17 mouse cellular contexts compared by ENCODE assay signal in genomic region chr1:106465977-106466302, GRCm38 (mm10).
A peak's percentile ranks its signal among the peaks of the same experiment; 100 is the strongest.
DNase-seq lines count a peak whose midpoint lies in the region; ATAC-seq and TF ChIP-seq lines count a peak whose summit lies in the region.
"Had no signal": no experiment of that assay in that cellular context is flagged by ENCODE, and none has a peak within 500 bp of the region (broad histone marks: within the 10 kb centered on the region; RNA-seq: fewer than 3 reads in every experiment).

No protein-coding gene starts in this region.

- 37% methylated on average over 8 of the region's 8 CpGs for WGBS in hindbrain, embryonic 13.5 days
- 67% methylated on average over 8 of the region's 8 CpGs for WGBS in hindbrain, embryonic 10.5 days
- WGBS in midbrain, embryonic 15.5 days: 31% methylated on average over 8 of the region's 8 CpGs

- H3K4me1 ChIP-seq in hindbrain, embryonic 13.5 days (replicated peaks): peaks cover 13% of the 10 kb centered on the region
- 0 out of 2 replicates have a peak, but pooled peaks cover 10% of the 10 kb centered on the region for H3K4me1 ChIP-seq in hindbrain, embryonic 10.5 days (replicated peaks)
- peaks cover 41 to 47% of the 10 kb centered on the region in 2 experiments for H3K4me1 ChIP-seq in MEL (ENCODE audit: control insufficient read depth in 1 of 2, insufficient read depth in 2 of 2, low read length in 2 of 2)
- peaks cover 9% of the 10 kb centered on the region; the same call in 1 of the 2 replicates for H3K4me1 ChIP-seq in midbrain, embryonic 15.5 days
- H3K4me1 ChIP-seq: intestine, embryonic 15.5 days had no signal

- no peak for DNase-seq in hindbrain, embryonic 10.5 days (ENCODE audit: low spot score)
- DNase-seq in MEL (ENCODE audit: low read depth, low spot score): no peak
- peak; percentile 24 for DNase-seq in embryo, embryonic 11 days
- no peak for DNase-seq in cerebellum, adult 18-20 months
- no peak for DNase-seq in left cerebral cortex, postnatal 4 days
- no peak for DNase-seq in layer of hippocampus, adult 8-10 months (ENCODE audit: low spot score in 2 of 2)
- DNase-seq: adrenal gland, postnatal 25 days; cerebellum, adult 9-10 months; kidney, postnatal 10 days; liver; liver, postnatal 0 days; lung, postnatal 14 days; right cerebral cortex, adult 18-20 months had no signal

- no peaks in the 10 kb centered on the region for H3K27me3 ChIP-seq in hindbrain, embryonic 13.5 days
- no peaks in the 10 kb centered on the region for H3K27me3 ChIP-seq in hindbrain, embryonic 10.5 days (ENCODE audit: insufficient read depth, poor library complexity, severe bottlenecking)
- H3K27me3 ChIP-seq in MEL (ENCODE audit: control insufficient read depth in 1 of 2, insufficient read depth in 2 of 2, low read length in 2 of 2): no peaks in the 10 kb centered on the region
- H3K27me3 ChIP-seq in midbrain, embryonic 15.5 days (replicated peaks): no peaks in the 10 kb centered on the region
- H3K27me3 ChIP-seq: intestine, embryonic 15.5 days had no signal

- no peak overlapping the region for H3K4me3 ChIP-seq in hindbrain, embryonic 13.5 days
- no peak overlapping the region for H3K4me3 ChIP-seq in hindbrain, embryonic 10.5 days
- H3K4me3 ChIP-seq in MEL (ENCODE audit: control insufficient read depth in 1 of 2, insufficient read depth in 1 of 2, low read depth in 2 of 2, low read length in 2 of 2): no peak overlapping the region
- no peak overlapping the region for H3K4me3 ChIP-seq in midbrain, embryonic 15.5 days
- H3K4me3 ChIP-seq: intestine, embryonic 15.5 days had no signal

- H3K27ac ChIP-seq in hindbrain, embryonic 13.5 days: no peak overlapping the region
- no peak overlapping the region for H3K27ac ChIP-seq in hindbrain, embryonic 10.5 days
- peak overlapping the region; percentile 33 for H3K27ac ChIP-seq in MEL (ENCODE audit: control insufficient read depth, low read depth, low read length)
- no peak overlapping the region for H3K27ac ChIP-seq in midbrain, embryonic 15.5 days
- H3K27ac ChIP-seq: intestine, embryonic 15.5 days had no signal

- H3K36me3 ChIP-seq in hindbrain, embryonic 13.5 days: no peaks in the 10 kb centered on the region
- no peaks in the 10 kb centered on the region for H3K36me3 ChIP-seq in hindbrain, embryonic 10.5 days
- H3K36me3 ChIP-seq in MEL (ENCODE audit: control insufficient read depth in 1 of 2, insufficient read depth in 2 of 2, low read length in 2 of 2): peaks cover 0 to 55% of the 10 kb centered on the region in 2 experiments; a peak in 2 of 4 replicates
- no peaks in the 10 kb centered on the region for H3K36me3 ChIP-seq in midbrain, embryonic 15.5 days (replicated peaks)
- H3K36me3 ChIP-seq: intestine, embryonic 15.5 days had no signal

- no peak for TF ChIP-seq POLR2A in MEL (IDR thresholded peaks at IDR 0.05; ENCODE audit: control insufficient read depth in 1 of 2, insufficient read depth in 1 of 2, low read depth in 1 of 2, low read length in 2 of 2, poor library complexity in 1 of 2)

- H3K4me2 ChIP-seq in hindbrain, embryonic 13.5 days: no peak overlapping the region
- no peak overlapping the region for H3K4me2 ChIP-seq in midbrain, embryonic 15.5 days
- H3K4me2 ChIP-seq: heart, embryonic 11.5 days; intestine, embryonic 15.5 days had no signal

- no peak for TF ChIP-seq EP300 in MEL (IDR thresholded peaks at IDR 0.05; ENCODE audit: low read depth in 1 of 2, low read length in 2 of 2)

- H3K9ac ChIP-seq in hindbrain, embryonic 13.5 days: no peak overlapping the region
- no peak overlapping the region for H3K9ac ChIP-seq in MEL (ENCODE audit: control insufficient read depth, low read depth, low read length, poor library complexity, severe bottlenecking)
- H3K9ac ChIP-seq in midbrain, embryonic 15.5 days: no peak overlapping the region
- H3K9ac ChIP-seq: intestine, embryonic 15.5 days; liver, postnatal 0 days had no signal

- ATAC-seq in hindbrain, embryonic 13.5 days (ENCODE audit: low FRiP score): peak; percentile 32; the same call in 1 of the 2 replicates
- peak; percentile 67 for ATAC-seq in midbrain, embryonic 15.5 days (replicated peaks)
- ATAC-seq: intestine, embryonic 15.5 days; liver, postnatal 0 days had no signal

- intact Hi-C loops in left cerebral cortex, postnatal 4 days (cut with DNase I): no loop called here

- TF ChIP-seq RAD21 in MEL (IDR thresholded peaks at IDR 0.05; ENCODE audit: low read depth, low read length): no peak

- no peaks in the 10 kb centered on the region for H3K9me3 ChIP-seq in hindbrain, embryonic 13.5 days
- no peaks in the 10 kb centered on the region for H3K9me3 ChIP-seq in hindbrain, embryonic 10.5 days
- H3K9me3 ChIP-seq in MEL (replicated peaks; ENCODE audit: insufficient read depth, low read length): no peaks in the 10 kb centered on the region
- H3K9me3 ChIP-seq in midbrain, embryonic 15.5 days: no peaks in the 10 kb centered on the region
- H3K9me3 ChIP-seq: intestine, embryonic 15.5 days had no signal

- TF ChIP-seq CTCF in MEL (IDR thresholded peaks at IDR 0.05 in 2 of 3, conservative IDR thresholded peaks at IDR 0.05 in 1 of 3; ENCODE audit: control insufficient read depth in 1 of 3, insufficient read depth in 1 of 3, low read depth in 2 of 3, low read length in 3 of 3, poor library complexity in 1 of 3, severe bottlenecking in 1 of 3): no peak

- no peaks in the 10 kb centered on the region for H3K79me2 ChIP-seq in MEL (ENCODE audit: control insufficient read depth, insufficient read depth, low read length, poor library complexity)

TF ChIP-seq in MEL, 35 proteins besides CTCF, POLR2A, EP300 and RAD21:
- TF ChIP-seq POLR2AphosphoS2 (IDR thresholded peaks at IDR 0.05; ENCODE audit: low read length) (no peak), USF2 (IDR thresholded peaks at IDR 0.05; ENCODE audit: borderline replicate concordance in 1 of 2, insufficient read depth in 1 of 2, low read depth in 1 of 2, low read length in 2 of 2) (no peak), MXI1 (IDR thresholded peaks at IDR 0.05; ENCODE audit: low read depth, low read length) (no peak), GABPA (IDR thresholded peaks at IDR 0.05; ENCODE audit: low read depth, low read length) (no peak), ZC3H11A (IDR thresholded peaks at IDR 0.05; ENCODE audit: low read depth, low read length) (no peak), RCOR1 (IDR thresholded peaks at IDR 0.05; ENCODE audit: low read depth, low read length) (no peak), CHD2 (IDR thresholded peaks at IDR 0.05; ENCODE audit: low read length) (no peak), MAX (IDR thresholded peaks at IDR 0.05; ENCODE audit: low read length) (no peak), ZNF384 (IDR thresholded peaks at IDR 0.05; ENCODE audit: low read depth, low read length) (no peak)
